Mouse (Mus musculus) retina, postnatal 7 days (tissue): ENCODE results near the gene Cdk17.

Experiments
- DNase-seq: peaks from one replicate; pipeline ENCODE4 v3.0.0-alpha.2; 2012; ENCODE audit warnings: low read depth, low spot score

The Cdk17 gene

DNA sequence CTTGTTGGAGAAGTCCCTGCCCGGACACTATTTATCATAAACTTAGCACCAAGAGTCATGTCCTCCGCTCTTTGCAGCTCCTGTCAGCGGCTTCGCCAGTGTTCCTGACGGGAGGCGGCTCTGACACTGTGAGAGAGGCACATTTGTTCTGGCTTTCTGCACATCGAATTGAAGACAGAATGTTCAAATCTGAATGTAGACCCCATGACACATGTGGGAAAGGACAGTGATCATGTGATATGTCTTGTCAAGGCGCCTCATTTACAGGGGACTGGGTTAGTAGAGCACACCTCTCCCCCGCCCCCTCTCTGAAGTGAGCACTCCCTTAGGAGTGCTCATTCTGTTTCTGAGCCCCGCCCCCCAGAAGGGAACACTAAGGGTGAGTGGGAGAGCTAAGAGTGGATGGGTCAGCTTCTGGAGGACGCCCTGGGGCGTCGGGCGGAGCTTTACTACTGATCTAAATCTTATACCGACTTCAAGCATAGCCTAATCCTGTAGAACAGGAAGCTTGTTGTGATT, 101.4 kb downstream of the Cdk17 start:
- no peak for DNase-seq

GRCm38 (mm10) chr10:93263431-93263830, 102.8 kb downstream of the Cdk17 start:
- no peak for DNase-seq

- no peak for DNase-seq
These were observed 103.3 kb downstream of the Cdk17 start for GRCm38 (mm10) chr10:93264001-93264400.

DNA sequence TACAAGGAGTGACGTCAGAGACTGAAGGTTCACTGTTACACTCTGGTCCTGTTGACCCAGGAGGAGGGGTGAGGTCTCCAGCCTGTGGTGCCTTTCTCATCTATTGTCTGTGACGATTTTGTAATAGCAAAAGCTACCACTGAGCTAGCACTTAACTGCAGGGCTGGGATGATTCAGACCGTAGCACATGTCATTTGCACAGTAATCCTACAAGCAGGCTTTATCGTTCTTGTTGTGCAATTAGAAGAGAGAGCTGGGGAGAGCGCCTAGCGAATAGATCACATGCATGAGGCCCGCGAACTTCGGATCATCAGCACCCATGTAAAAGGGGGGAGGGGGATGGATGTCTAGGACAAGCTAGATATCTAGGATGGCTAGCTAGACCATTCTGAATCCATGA, 105.2 kb downstream of the Cdk17 start:
- DNase-seq: no peak

DNA sequence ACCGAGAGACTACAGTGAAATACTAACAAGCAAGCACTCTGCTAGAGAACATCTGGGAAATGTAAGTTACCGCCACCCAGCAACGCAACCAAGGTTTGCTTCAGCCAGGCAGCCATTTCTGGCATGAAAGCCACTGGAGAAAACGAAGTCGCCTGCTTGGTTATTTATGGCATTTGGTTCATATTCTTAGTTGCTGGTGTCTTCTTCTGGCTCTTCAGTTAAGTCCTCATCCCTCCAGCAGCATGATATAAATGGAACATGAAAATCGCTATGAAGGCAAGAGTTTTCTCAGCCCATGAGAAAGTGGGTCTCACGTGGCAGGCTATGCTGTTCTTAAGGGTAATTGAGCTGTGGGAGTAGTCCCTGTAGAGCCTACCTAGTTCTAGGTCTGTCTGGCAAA, 105.8 kb downstream of the Cdk17 start:
- DNase-seq: no peak

DNA sequence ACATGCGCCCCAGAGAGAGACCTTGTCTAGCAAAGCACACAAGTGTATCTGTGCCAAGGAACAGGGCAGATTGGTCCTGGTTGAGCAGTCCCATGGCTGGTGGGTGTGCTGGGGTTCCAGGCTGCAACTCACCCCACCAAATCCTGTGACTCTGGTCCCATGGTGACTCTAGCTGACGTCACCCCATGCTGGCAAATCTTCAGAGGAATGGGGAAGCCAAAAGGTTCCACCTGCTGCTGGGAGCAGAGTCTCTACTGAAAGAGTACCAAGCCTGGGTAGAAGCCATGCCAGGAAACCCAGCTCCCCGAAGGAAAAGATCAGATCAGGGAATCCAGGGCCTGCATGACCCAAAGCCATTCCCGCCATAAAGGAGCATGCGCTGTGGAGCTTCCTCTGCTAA, 106.8 kb downstream of the Cdk17 start:
- DNase-seq: no peak

DNA sequence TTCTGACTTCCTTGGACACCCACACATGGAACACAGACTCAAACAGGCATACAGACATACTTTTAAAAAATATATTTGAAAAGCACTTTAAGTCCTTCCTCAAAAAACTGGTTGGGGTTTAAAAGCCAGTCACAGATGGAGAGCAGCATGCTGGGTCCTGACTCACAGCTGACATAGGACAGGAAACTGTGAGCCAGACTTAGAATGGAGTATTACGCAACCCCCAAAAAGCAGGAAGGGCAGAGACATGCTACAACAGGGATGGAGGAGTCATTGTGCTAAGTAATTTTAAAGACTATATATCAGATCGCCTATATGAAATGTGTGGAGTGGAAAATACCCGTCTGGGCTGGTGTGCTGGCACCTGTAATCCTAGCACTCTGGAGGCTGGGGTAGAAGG, 107.7 kb downstream of the Cdk17 start:
- no peak for DNase-seq

- no peak for DNase-seq
These were observed 109.1 kb downstream of the Cdk17 start for GRCm38 (mm10) chr10:93269744-93270143.

DNA sequence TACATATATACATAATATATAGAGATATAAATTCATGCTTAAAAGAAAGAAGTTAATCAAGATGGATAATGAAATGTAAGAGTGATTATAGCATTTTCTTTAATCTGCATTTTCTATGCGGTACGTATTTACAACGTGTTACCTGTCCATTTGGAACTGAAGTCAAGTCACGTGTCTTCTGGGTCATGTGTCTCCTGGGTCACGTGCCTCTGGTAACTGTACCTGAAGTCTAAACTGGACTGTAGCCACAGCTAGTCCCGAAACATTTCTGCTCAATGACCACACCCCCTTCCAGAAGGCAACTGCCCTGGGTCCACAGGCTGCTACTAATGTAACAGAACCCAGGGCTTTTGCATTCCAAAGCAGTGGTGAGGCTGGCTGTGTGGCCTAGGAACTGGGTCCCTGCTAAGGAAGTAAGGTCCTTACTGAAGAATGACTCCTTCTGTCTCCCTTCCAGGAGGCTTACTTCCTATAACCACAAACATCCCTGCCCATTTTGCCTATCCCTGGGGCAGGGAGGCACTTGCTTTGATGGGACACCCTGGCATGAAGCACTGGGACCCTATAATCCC, 110.3 kb downstream of the Cdk17 start:
- DNase-seq: no peak

DNA sequence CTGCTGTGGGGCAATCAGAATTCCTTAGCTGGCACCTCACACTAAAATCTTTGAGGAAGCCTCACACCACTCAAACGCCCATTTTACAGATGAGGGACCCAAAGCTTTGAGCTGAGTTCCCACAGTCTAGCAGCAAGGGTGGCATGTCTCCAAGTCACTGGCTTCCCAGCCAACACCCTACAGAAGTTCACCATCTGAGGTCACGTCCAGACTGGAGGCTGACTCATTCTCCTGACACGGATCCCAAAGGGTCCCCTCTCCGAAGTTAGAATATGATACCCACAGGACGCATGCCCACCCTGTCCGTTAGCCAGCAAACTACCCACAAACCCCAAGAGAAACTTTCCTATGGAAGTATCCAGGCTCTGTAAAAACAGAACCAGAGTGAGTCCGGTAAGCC, 111.2 kb downstream of the Cdk17 start:
- DNase-seq: no peak

DNA sequence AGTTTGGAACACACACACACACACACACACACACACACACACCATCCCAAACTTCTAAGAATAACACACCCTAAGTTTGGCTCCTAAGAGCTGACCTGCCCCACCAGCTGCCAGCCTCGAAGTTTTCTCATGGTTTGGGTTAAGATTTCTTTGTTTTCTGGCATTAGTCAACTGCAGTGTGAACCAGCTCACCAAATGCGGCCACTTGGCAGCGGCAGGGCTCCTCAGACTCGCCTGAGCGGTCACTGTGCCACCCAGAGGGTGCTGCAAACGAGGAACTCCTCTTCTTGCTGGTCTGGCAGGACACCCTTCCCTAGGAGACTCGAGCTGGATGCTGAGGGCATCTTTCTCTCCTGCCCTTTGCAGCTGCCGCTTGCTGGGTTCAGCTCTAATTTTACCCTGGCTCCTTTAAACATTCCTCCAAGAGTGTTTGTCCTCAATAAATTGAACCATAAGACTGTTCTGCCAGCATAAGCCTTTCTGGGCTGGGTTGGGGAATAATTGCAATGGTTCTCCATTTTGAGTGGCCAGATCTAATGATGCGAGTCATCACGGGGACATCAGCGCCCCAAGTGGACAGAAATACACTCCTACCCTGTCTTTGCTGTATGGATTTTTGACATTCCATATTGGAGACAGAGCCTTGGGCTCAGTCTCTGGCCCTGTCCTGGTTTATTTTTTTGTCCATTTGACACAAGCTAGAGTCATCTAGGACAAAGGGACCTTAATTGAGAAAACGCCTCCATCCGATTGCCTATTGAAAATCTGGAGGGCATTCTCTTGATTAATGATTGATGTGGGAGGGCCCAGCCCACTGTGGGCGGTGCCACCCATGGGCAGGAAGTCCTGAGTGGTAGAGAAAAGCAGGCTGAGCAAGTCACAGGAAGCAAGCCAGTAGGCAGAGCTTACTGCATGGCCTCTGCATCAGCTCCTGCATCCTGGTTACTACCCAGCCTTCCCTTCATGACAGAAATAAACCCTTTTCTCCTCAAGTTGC, 112.6 kb downstream of the Cdk17 start:
- no peak for DNase-seq

- no peak for DNase-seq
These were observed 113.6 kb downstream of the Cdk17 start for GRCm38 (mm10) chr10:93274277-93274696.

GRCm38 (mm10) chr10:93275212-93276136, 114.8 kb downstream of the Cdk17 start:
- DNase-seq: no peak

DNA sequence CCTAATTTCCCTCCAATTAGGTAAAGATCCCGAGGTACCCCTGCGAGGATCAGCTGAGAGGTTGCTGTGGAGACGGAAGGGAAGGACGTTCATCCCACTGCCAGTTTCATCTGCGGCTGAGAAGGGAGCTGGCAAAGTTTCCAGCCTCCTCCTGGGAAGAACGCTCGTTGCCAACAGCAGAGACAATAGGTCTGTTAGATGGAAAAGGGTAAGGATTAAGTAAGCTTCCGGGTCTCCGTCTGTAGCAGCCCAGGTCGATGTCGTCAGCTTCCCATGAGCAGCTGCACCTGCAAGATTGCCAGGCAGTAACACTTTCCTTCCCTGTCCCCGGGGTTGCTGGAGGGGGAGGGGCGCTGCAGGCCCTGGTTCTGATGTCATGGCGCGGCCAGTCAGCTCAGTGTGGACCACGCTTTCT, 115.7 kb downstream of the Cdk17 start:
- no peak for DNase-seq

- DNase-seq: no peak
These were observed 116.2 kb downstream of the Cdk17 start for GRCm38 (mm10) chr10:93276857-93277256.

DNA sequence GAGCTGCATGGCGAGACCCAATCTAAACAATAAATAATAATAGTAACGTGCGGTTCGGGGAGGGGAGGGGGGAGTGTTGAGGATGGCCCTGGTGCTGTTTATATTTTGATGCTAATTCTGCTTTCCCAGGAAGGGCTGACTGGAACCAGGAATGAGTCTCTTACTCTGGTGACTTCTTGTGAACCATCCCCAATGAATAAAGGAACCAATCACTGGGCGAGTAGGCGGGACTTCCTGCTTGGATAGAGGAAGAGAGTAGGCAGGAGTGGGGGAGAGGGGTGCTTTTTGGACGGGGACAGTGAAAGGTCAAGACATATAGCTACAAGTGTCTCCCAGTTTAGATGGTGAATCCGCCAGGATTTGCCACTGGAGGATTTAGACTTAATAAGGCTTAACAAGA, 117.7 kb downstream of the Cdk17 start:
- DNase-seq: no peak

DNA sequence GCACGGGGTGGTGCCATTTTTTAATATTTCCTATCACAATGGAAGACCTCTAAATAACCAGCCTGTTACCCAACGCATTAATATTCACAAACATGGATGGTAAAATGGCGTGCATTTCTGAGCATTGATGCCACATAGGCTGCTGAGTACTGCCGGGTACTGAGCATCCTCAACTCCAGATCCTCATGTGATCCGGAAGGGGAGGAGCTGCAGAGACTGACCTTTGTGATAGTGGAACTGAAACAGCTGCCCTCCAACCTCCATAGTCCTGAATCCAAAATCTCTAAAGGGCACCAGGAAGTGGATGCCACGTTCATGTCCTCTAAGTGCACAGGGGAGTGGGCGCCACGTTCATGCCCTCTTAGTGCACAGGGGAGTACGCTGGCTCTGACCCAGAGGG, 118.4 kb downstream of the Cdk17 start:
- no peak for DNase-seq

DNA sequence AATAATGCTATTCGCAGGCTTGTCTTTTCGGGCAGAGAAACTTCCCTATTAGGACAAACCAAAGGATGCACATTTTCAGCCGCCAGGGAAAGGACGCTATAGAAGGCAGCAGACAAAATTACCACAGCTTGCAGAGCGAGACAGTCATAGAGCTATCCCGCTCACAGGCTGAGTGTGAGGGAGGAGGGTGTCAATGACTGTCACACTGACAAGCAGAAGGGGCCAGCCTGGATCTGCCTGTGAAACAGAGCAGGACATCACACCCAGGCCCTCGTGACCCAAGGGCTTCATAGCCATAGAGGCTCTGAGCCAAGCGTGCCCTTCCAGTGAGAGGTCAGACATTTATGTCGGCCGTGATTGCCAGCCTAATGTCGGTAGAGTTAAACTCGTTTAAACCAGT, 119.9 kb downstream of the Cdk17 start:
- no peak for DNase-seq

GRCm38 (mm10) chr10:93281092-93281491, 120.4 kb downstream of the Cdk17 start:
- no peak for DNase-seq

DNA sequence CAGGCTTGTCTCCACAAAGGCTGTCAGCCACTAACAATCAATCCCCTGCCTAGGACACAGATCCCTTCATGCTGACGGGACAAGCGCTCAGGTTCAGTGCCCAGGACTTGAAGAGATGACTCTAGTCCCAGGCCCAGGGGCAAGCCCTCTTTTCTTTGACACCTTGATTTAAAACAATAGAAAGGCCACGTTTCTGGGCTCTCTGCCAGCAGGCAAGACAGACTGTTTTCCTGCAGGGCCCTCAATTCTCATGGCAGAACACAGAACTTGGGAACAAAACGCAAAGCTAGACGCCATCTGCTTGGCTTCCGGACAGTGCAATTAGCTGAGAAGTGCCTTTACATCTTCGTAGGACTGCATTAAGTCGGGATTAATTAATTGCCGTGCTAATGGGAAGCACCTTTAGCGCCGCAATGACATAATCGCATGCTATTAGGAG, 121.9 kb downstream of the Cdk17 start:
- DNase-seq: no peak

DNA sequence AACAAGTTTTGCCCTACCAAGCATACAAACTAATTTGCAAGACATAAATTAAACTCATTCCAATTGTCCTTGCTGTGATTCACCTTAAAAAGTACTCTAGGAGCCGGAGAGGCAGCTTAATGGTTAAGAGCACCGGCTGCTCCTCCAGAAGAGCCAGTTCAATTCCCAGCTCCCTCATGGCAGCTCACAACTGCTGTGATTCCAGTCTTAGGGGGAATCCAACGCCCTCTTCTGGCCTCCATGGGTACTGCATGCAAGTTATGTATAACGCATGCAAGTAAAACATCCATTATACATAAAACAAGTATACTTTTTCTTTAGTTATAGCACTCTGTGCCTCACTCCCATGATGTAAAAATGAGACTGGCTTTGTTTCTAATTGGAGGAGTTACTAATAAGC, 122.6 kb downstream of the Cdk17 start:
- no peak for DNase-seq

- DNase-seq: no peak
These were observed 124.8 kb downstream of the Cdk17 start for GRCm38 (mm10) chr10:93285489-93285888.
